Mouse (Mus musculus) ES-Bruce4 (cell line): ENCODE results near the gene Ndufv3.

ENCODE experiments used
- CTCF ChIP-seq: IDR thresholded peaks from one replicate; pipeline ENCODE4 v1.8.1; 2011; ENCODE audit warnings: low read depth, low read length
- POLR2A ChIP-seq: IDR thresholded peaks from one replicate; pipeline ENCODE4 v1.8.1; 2011; ENCODE audit warnings: low read length; ENCODE audit not compliant: insufficient read depth

DNA sequence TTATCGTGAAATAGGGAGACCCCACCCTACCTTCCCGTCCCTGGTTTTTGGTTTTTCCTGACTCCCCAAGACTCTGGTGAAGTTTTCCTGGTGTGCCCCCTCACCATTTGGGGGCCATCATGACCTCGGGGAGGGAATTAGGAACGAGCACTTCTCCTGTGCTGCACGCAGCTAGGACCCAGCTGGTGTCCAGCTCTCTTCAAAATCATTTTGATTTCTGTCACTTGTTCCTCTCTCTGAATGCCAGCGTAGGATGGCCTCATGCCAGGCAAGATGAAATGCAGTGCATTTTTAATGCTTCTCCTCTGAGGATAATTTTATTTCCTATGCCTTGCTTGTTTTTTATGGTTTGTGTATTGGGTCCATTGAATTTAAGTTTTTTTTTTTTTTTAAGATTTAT, 2.0 kb downstream of the Ndufv3 start:
- TF ChIP-seq POLR2A: no peak
- no peak for TF ChIP-seq CTCF
